Mouse (Mus musculus) MEL (cell line): ENCODE data around the gene C1rl. TPM values are rescaled to one million over a fixed set of nuclear protein-coding genes. Genes with fewer than 3 reads are reported as not detected.

ENCODE experiments used
- DNase-seq: peaks from one replicate; pipeline ENCODE4 v3.0.0; 2011; ENCODE audit warnings: low read depth, low spot score
- H3K27ac ChIP-seq: 2 replicates; pipeline ENCODE4 v1.5.1; 2012; ENCODE audit warnings: low read depth, mild to moderate bottlenecking, control low read depth, low read length, moderate library complexity; ENCODE audit not compliant: control insufficient read depth
- H3K27me3 ChIP-seq, 2 experiments: fragments of 150-350 bp in 1 of 2; sonication (generic) in 1 of 2; 2 replicates each; pipeline ENCODE4 v1.6.1; 2012; ENCODE audit warnings: low read length in 2 of 2, mild to moderate bottlenecking in 2 of 2, improper control_type of control experiment in 1 of 2, moderate library complexity in 1 of 2; ENCODE audit not compliant: insufficient read depth in 2 of 2, control insufficient read depth in 1 of 2
- H3K36me3 ChIP-seq, 2 experiments: 2 replicates each; pipeline ENCODE4 v1.6.1; 2012 to 2014; ENCODE audit warnings: low read length in 2 of 2, improper control_type of control experiment in 1 of 2, inconsistent platforms in 1 of 2, mild to moderate bottlenecking in 1 of 2; ENCODE audit not compliant: insufficient read depth in 2 of 2, control insufficient read depth in 1 of 2
- H3K4me1 ChIP-seq, 2 experiments: fragments of 150-350 bp in 1 of 2; sonication (generic) in 1 of 2; 2 replicates each; pipeline ENCODE4 v1.6.1; 2012; ENCODE audit warnings: low read length in 2 of 2, improper control_type of control experiment in 1 of 2, mild to moderate bottlenecking in 1 of 2; ENCODE audit not compliant: insufficient read depth in 2 of 2, control insufficient read depth in 1 of 2
- H3K4me3 ChIP-seq, 2 experiments: fragments of 150-350 bp in 1 of 2; sonication (generic) in 1 of 2; 2 replicates each; pipeline ENCODE4 v1.5.1; 2012; ENCODE audit warnings: low read depth in 2 of 2, low read length in 2 of 2, mild to moderate bottlenecking in 2 of 2, moderate library complexity in 2 of 2, control low read depth in 1 of 2, improper control_type of control experiment in 1 of 2; ENCODE audit not compliant: control insufficient read depth in 1 of 2, insufficient read depth in 1 of 2
- H3K79me2 ChIP-seq: 2 replicates; pipeline ENCODE4 v1.6.1; 2012; ENCODE audit warnings: mild to moderate bottlenecking, low read length, moderate library complexity; ENCODE audit not compliant: control insufficient read depth, poor library complexity, insufficient read depth
- H3K9ac ChIP-seq: 2 replicates; pipeline ENCODE4 v1.6.1; 2012; ENCODE audit warnings: low read depth, mild to moderate bottlenecking, control low read depth, low read length, moderate library complexity; ENCODE audit not compliant: control insufficient read depth, poor library complexity, severe bottlenecking
- H3K9me3 ChIP-seq: fragments of 150-350 bp; sonication (generic); replicated peaks from 2 replicates; pipeline ENCODE4 v1.6.1; 2012; ENCODE audit warnings: mild to moderate bottlenecking, low read length, improper control_type of control experiment, moderate library complexity; ENCODE audit not compliant: insufficient read depth
- BHLHE40 ChIP-seq: IDR thresholded peaks from 2 replicates; pipeline ENCODE4 v1.6.1; 2012; ENCODE audit warnings: low read depth, mild to moderate bottlenecking, inconsistent platforms, low read length, improper control_type of control experiment, borderline replicate concordance
- CHD1 ChIP-seq: IDR thresholded peaks from 2 replicates; pipeline ENCODE4 v1.6.1; 2012; ENCODE audit warnings: low read depth, mild to moderate bottlenecking, inconsistent platforms, low read length, improper control_type of control experiment
- CHD2 ChIP-seq: IDR thresholded peaks from 2 replicates; pipeline ENCODE4 v1.6.1; 2011; ENCODE audit warnings: low read length, improper control_type of control experiment
- CTCF ChIP-seq, 3 experiments: IDR thresholded peaks in 2 of 3; conservative IDR thresholded peaks in 1 of 3; 2 replicates each; pipeline ENCODE4 v1.5.1; 2011 to 2012; ENCODE audit warnings: low read length in 3 of 3, low read depth in 2 of 3, mild to moderate bottlenecking in 2 of 3, improper control_type of control experiment in 1 of 3, inconsistent platforms in 1 of 3, mixed read lengths in 1 of 3, moderate library complexity in 1 of 3; ENCODE audit not compliant: control insufficient read depth in 1 of 3, insufficient read depth in 1 of 3, poor library complexity in 1 of 3, severe bottlenecking in 1 of 3
- E2F4 ChIP-seq: IDR thresholded peaks from 2 replicates; pipeline ENCODE4 v1.6.1; 2011; ENCODE audit warnings: low read depth, low read length, improper control_type of control experiment, borderline replicate concordance
- ELF1 ChIP-seq: IDR thresholded peaks from 2 replicates; pipeline ENCODE4 v1.6.1; 2014; ENCODE audit warnings: low read depth, mild to moderate bottlenecking, inconsistent platforms, low read length, improper control_type of control experiment, moderate library complexity
- EP300 ChIP-seq, 2 experiments: IDR thresholded peaks; 2 replicates each; pipeline ENCODE4 v1.6.1; 2011; ENCODE audit warnings: improper control_type of control experiment in 2 of 2, low read length in 2 of 2, low read depth in 1 of 2, mild to moderate bottlenecking in 1 of 2
- ETS1 ChIP-seq: IDR thresholded peaks from 2 replicates; pipeline ENCODE4 v1.6.1; 2012; ENCODE audit warnings: low read depth, mild to moderate bottlenecking, inconsistent platforms, low read length, improper control_type of control experiment, moderate library complexity
- GABPA ChIP-seq: IDR thresholded peaks from 2 replicates; pipeline ENCODE4 v1.6.1; 2012; ENCODE audit warnings: low read depth, mild to moderate bottlenecking, inconsistent platforms, low read length, improper control_type of control experiment, moderate library complexity
- GATA1 ChIP-seq: IDR thresholded peaks from 2 replicates; pipeline ENCODE4 v1.6.1; 2011; ENCODE audit warnings: low read depth, low read length, improper control_type of control experiment
- HCFC1 ChIP-seq: IDR thresholded peaks from 2 replicates; pipeline ENCODE4 v1.6.1; 2012; ENCODE audit warnings: low read depth, mild to moderate bottlenecking, inconsistent platforms, low read length, improper control_type of control experiment, moderate library complexity
- JUND ChIP-seq: IDR thresholded peaks from 2 replicates; pipeline ENCODE4 v1.6.1; 2011; ENCODE audit warnings: low read depth, mild to moderate bottlenecking, improper control_type of control experiment, low read length
- KAT2A ChIP-seq: conservative IDR thresholded peaks from 2 replicates; pipeline ENCODE4 v1.6.1; 2012; ENCODE audit warnings: low read depth, low read length, improper control_type of control experiment, inconsistent platforms
- MAFK ChIP-seq: IDR thresholded peaks from 2 replicates; pipeline ENCODE4 v1.6.1; 2011; ENCODE audit warnings: low read depth, mild to moderate bottlenecking, low read length, improper control_type of control experiment, borderline replicate concordance
- MAX ChIP-seq: IDR thresholded peaks from 2 replicates; pipeline ENCODE4 v1.6.1; 2011; ENCODE audit warnings: low read length, improper control_type of control experiment
- MAZ ChIP-seq: IDR thresholded peaks from 2 replicates; pipeline ENCODE4 v1.6.1; 2012; ENCODE audit warnings: low read depth, mild to moderate bottlenecking, inconsistent platforms, low read length, improper control_type of control experiment
- MEF2A ChIP-seq: IDR thresholded peaks from 2 replicates; pipeline ENCODE4 v1.6.1; 2014; ENCODE audit warnings: low read depth, mild to moderate bottlenecking, inconsistent platforms, low read length, improper control_type of control experiment; ENCODE audit not compliant: poor library complexity, insufficient replicate concordance, severe bottlenecking; ENCODE audit errors: extremely low read depth
- MYB ChIP-seq: IDR thresholded peaks from 2 replicates; pipeline ENCODE4 v1.6.1; 2011; ENCODE audit warnings: mild to moderate bottlenecking, low read depth, low read length, improper control_type of control experiment
- NELFE ChIP-seq: IDR thresholded peaks from 2 replicates; pipeline ENCODE4 v1.6.1; 2011; ENCODE audit warnings: low read depth, low read length, improper control_type of control experiment
- POLR2A ChIP-seq, 2 experiments: IDR thresholded peaks; 2 replicates each; pipeline ENCODE4 v1.6.1; 2011 to 2012; ENCODE audit warnings: low read length in 2 of 2, mild to moderate bottlenecking in 2 of 2, control low read depth in 1 of 2, improper control_type of control experiment in 1 of 2, low read depth in 1 of 2, moderate library complexity in 1 of 2; ENCODE audit not compliant: control insufficient read depth in 1 of 2, insufficient read depth in 1 of 2, poor library complexity in 1 of 2
- RAD21 ChIP-seq: IDR thresholded peaks from 2 replicates; pipeline ENCODE4 v1.6.1; 2011; ENCODE audit warnings: mild to moderate bottlenecking, low read depth, low read length, improper control_type of control experiment
- RCOR1 ChIP-seq: IDR thresholded peaks from 2 replicates; pipeline ENCODE4 v1.6.1; 2012; ENCODE audit warnings: low read depth, mild to moderate bottlenecking, inconsistent platforms, low read length, improper control_type of control experiment
- SIN3A ChIP-seq: IDR thresholded peaks from 2 replicates; pipeline ENCODE4 v1.6.1; 2012; ENCODE audit warnings: low read length, improper control_type of control experiment, inconsistent platforms
- SMC3 ChIP-seq: IDR thresholded peaks from 2 replicates; pipeline ENCODE4 v1.6.1; 2011; ENCODE audit warnings: low read depth, low read length, improper control_type of control experiment
- TAL1 ChIP-seq: IDR thresholded peaks from 2 replicates; pipeline ENCODE4 v1.6.1; 2012; ENCODE audit warnings: mild to moderate bottlenecking, inconsistent platforms, low read length, moderate library complexity, mixed read lengths
- TBP ChIP-seq: IDR thresholded peaks from 2 replicates; pipeline ENCODE4 v1.8.0; 2011; ENCODE audit warnings: low read depth, low read length, improper control_type of control experiment
- TCF12 ChIP-seq: IDR thresholded peaks from 2 replicates; pipeline ENCODE4 v1.6.1; 2014; ENCODE audit warnings: low read depth, mild to moderate bottlenecking, inconsistent platforms, low read length, improper control_type of control experiment, moderate library complexity
- UBTF ChIP-seq: IDR thresholded peaks from 2 replicates; pipeline ENCODE4 v1.6.1; 2012; ENCODE audit warnings: low read depth, mild to moderate bottlenecking, inconsistent platforms, low read length, improper control_type of control experiment, moderate library complexity, borderline replicate concordance; ENCODE audit not compliant: insufficient read depth
- USF1 ChIP-seq: IDR thresholded peaks from 2 replicates; pipeline ENCODE4 v1.6.1; 2014; ENCODE audit warnings: low read depth, mild to moderate bottlenecking, inconsistent platforms, low read length, improper control_type of control experiment, moderate library complexity
- USF2 ChIP-seq, 2 experiments: IDR thresholded peaks; 2 replicates each; pipeline ENCODE4 v1.6.1; 2011 to 2012; ENCODE audit warnings: improper control_type of control experiment in 2 of 2, low read length in 2 of 2, borderline replicate concordance in 1 of 2, inconsistent platforms in 1 of 2, low read depth in 1 of 2, mild to moderate bottlenecking in 1 of 2; ENCODE audit not compliant: insufficient read depth in 1 of 2
- ZC3H11A ChIP-seq: IDR thresholded peaks from 2 replicates; pipeline ENCODE4 v1.6.1; 2012; ENCODE audit warnings: low read depth, mild to moderate bottlenecking, inconsistent platforms, low read length, improper control_type of control experiment
- ZKSCAN1 ChIP-seq: IDR thresholded peaks from 2 replicates; pipeline ENCODE4 v1.6.1; 2012; ENCODE audit warnings: low read depth, mild to moderate bottlenecking, inconsistent platforms, low read length, improper control_type of control experiment, moderate library complexity
- ZMIZ1 ChIP-seq: IDR thresholded peaks from 2 replicates; pipeline ENCODE4 v1.6.1; 2012; ENCODE audit warnings: low read depth, mild to moderate bottlenecking, inconsistent platforms, low read length, improper control_type of control experiment, moderate library complexity
- ZNF384 ChIP-seq: IDR thresholded peaks from 2 replicates; pipeline ENCODE4 v1.6.1; 2012; ENCODE audit warnings: low read depth, mild to moderate bottlenecking, inconsistent platforms, low read length, improper control_type of control experiment
- polyA plus RNA-seq, 2 experiments: library from polyadenylated mRNA; stranded (reverse) in 1 of 2; unstranded in 1 of 2; fragments of >175 nt in 1 of 2; fragments of >200 nt in 1 of 2; gene quantifications; 2 replicates each; pipeline versions ENCODE4 v1.2.1 to v1.2.4; 2012; ENCODE audit warnings: low replicate concordance in 2 of 2, low read depth in 1 of 2; ENCODE audit not compliant: insufficient read length in 2 of 2, insufficient read depth in 1 of 2, missing spikeins in 1 of 2
- total RNA-seq: library from RNA; depleted of rRNA; stranded (reverse); fragments of 300-350 nt; gene quantifications from 2 replicates; pipeline ENCODE4 v1.2.3, GENCODE M21; 2012

The C1rl gene
- total and polyA plus RNA-seq, 3 experiments = 1.2 to 2.6 TPM; not detected in 1

DNA sequence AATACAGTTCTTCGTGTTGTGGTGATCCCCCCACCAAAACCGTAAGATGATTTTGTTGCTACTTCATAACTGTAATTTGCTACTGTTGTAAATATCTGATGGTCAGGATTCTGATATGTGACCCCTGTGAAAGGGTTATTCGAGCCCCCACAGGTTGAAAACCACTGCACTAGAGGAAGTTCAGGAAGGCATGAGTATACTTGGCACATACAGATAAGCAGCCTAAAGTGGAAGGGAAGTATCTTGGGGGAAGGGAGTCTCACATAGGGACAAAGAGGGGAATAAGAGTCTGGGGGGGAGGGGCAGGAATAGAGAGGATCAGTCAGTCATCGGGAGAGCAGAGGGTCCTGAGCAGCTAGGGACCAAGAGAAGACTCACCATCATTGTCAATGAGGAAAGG is 33.5 kb upstream of the C1rl start:
- peaks cover 4 to 24% of the 10 kb centered on the region in 2 experiments for H3K4me1 ChIP-seq
- peak; percentile 49 to 80; a peak in 3 of 4 replicates for TF ChIP-seq EP300 (IDR thresholded peaks at IDR 0.05; ENCODE audit: low read depth in 1 of 2, low read length in 2 of 2)
- TF ChIP-seq ZMIZ1 = no peak
- no peak for TF ChIP-seq ZKSCAN1
- TF ChIP-seq MAX = no peak
- peak; percentile 81 for TF ChIP-seq RCOR1
- no peak for TF ChIP-seq MEF2A
- no peak for TF ChIP-seq POLR2A (IDR thresholded peaks at IDR 0.05; ENCODE audit: control insufficient read depth in 1 of 2, insufficient read depth in 1 of 2, low read depth in 1 of 2, low read length in 2 of 2, poor library complexity in 1 of 2)
- TF ChIP-seq TBP = no peak
- TF ChIP-seq TCF12 = peak; percentile 53; the same call in 1 of the 2 replicates
- TF ChIP-seq KAT2A = no peak
- TF ChIP-seq ZC3H11A = no peak
- no peak for TF ChIP-seq NELFE
- peak; percentile 30; the same call in 1 of the 2 replicates for TF ChIP-seq TAL1
- no peak for TF ChIP-seq CHD1
- TF ChIP-seq CHD2 = peak; percentile 48; the same call in 1 of the 2 replicates
- TF ChIP-seq USF2 (IDR thresholded peaks at IDR 0.05; ENCODE audit: borderline replicate concordance in 1 of 2, insufficient read depth in 1 of 2, low read depth in 1 of 2, low read length in 2 of 2) = no peak
- TF ChIP-seq ZNF384 = no peak
- no peak for TF ChIP-seq UBTF
- TF ChIP-seq USF1 = no peak
- 0 out of 2 replicates have a peak, but pooled peaks have one; percentile 32 for TF ChIP-seq SIN3A
- TF ChIP-seq ELF1 = no peak
- TF ChIP-seq RAD21 = no peak
- no peak for TF ChIP-seq HCFC1
- TF ChIP-seq E2F4 = no peak
- peak; percentile 58 for TF ChIP-seq ETS1
- TF ChIP-seq CTCF (IDR thresholded peaks at IDR 0.05 in 2 of 3, conservative IDR thresholded peaks at IDR 0.05 in 1 of 3; ENCODE audit: control insufficient read depth in 1 of 3, insufficient read depth in 1 of 3, low read depth in 2 of 3, low read length in 3 of 3, poor library complexity in 1 of 3, severe bottlenecking in 1 of 3) = no peak
- TF ChIP-seq MAFK = no peak
- 0 out of 2 replicates have a peak, but pooled peaks have one; percentile 31 for TF ChIP-seq BHLHE40
- TF ChIP-seq GABPA = no peak
- peak; percentile 46; the same call in 1 of the 2 replicates for TF ChIP-seq MYB
- TF ChIP-seq SMC3 = no peak; the same call in 1 of the 2 replicates
- no peak for TF ChIP-seq MAZ
- TF ChIP-seq GATA1 = peak; percentile 63; the same call in 1 of the 2 replicates
- TF ChIP-seq JUND = no peak
- H3K27ac ChIP-seq = no peak overlapping the region
- no peak overlapping the region for H3K9ac ChIP-seq
- no peaks in the 10 kb centered on the region for H3K27me3 ChIP-seq
- H3K9me3 ChIP-seq = no peaks in the 10 kb centered on the region
- H3K36me3 ChIP-seq = peaks cover 2 to 13% of the 10 kb centered on the region in 2 experiments; a peak in 3 of 4 replicates
- DNase-seq = peak; percentile 37
- no peak overlapping the region for H3K4me3 ChIP-seq
- peaks cover 14% of the 10 kb centered on the region for H3K79me2 ChIP-seq
